Mouse (Mus musculus) forebrain, postnatal 0 days (tissue): Measurements from ENCODE around the gene Ifng. TPM values are rescaled to one million over a fixed set of nuclear protein-coding genes. Genes with fewer than 3 reads are reported as not detected.
A peak's percentile ranks its signal among the peaks of the same experiment; 100 is the strongest.

Experiments used
- ATAC-seq: fragments of 200-750 bp; cut with Nextera tagmentation; 2 replicates; pipeline ENCODE4 v1.8.0; 2017; ENCODE audit warnings: mild to moderate bottlenecking, moderate library complexity
- DNase-seq: peaks from one replicate; pipeline ENCODE4 v3.0.0-alpha.2; 2015
- H3K27ac ChIP-seq: fragments of 300-500 bp; sonication (generic); 2 replicates; pipeline ENCODE4 v1.5.1; 2014; ENCODE audit warnings: low read depth, mild to moderate bottlenecking, antibody characterized with exemption, low read length, moderate library complexity, mixed read lengths
- H3K27me3 ChIP-seq: fragments of 300-500 bp; sonication (generic); 2 replicates; pipeline ENCODE4 v1.6.1; 2014; ENCODE audit warnings: mild to moderate bottlenecking, low read length, mixed read lengths; ENCODE audit not compliant: insufficient read depth
- H3K36me3 ChIP-seq: fragments of 300-500 bp; sonication (generic); 2 replicates; pipeline ENCODE4 v1.6.1; 2014; ENCODE audit warnings: mild to moderate bottlenecking, moderate library complexity; ENCODE audit not compliant: insufficient read depth
- H3K4me1 ChIP-seq: fragments of 300-500 bp; sonication (generic); 2 replicates; pipeline ENCODE4 v1.6.1; 2014; ENCODE audit warnings: antibody characterized with exemption; ENCODE audit not compliant: insufficient read depth
- H3K4me2 ChIP-seq: fragments of 300-500 bp; sonication (generic); 2 replicates; pipeline ENCODE4 v1.6.1; 2014; ENCODE audit warnings: low read depth, mild to moderate bottlenecking, moderate library complexity
- H3K4me3 ChIP-seq: fragments of 300-500 bp; sonication (generic); 2 replicates; pipeline ENCODE4 v1.5.1; 2014; ENCODE audit warnings: low read depth, low read length, mixed read lengths
- H3K9ac ChIP-seq: fragments of 300-500 bp; sonication (generic); 2 replicates; pipeline ENCODE4 v1.6.1; 2014; ENCODE audit warnings: mild to moderate bottlenecking
- H3K9me3 ChIP-seq: fragments of 300-500 bp; sonication (generic); 2 replicates; pipeline ENCODE4 v1.6.1; 2016; ENCODE audit warnings: low read length
- CTCF ChIP-seq: sonication (generic); IDR thresholded peaks from 2 replicates; pipeline ENCODE4 v1.5.1; 2016; ENCODE audit warnings: antibody characterized with exemption, control low read depth, low read depth
- WGBS: fragments of 180-500 bp; shearing (Covaris S2); extraction: QIAGEN DNeasy Blood & Tissue Kit; methylation state at CpG from one replicate; pipeline ENCODE4 v1.1.7; 2014; 5-methylcytosine and 5-hydroxymethylcytosine counted together
- polyA plus RNA-seq: library from polyadenylated mRNA; unstranded; fragments of >200 nt; fragmentation: Nextera tagmentation; extraction: Ambion mirVana; gene quantifications from 2 replicates; pipeline ENCODE4 v1.2.1, GENCODE M21; 2015
- total RNA-seq: library from RNA; depleted of rRNA; stranded (reverse); fragments of >200 nt; gene quantifications from 2 replicates; pipeline ENCODE4 v1.2.3, GENCODE M21; 2014

Gene Ifng
- total and polyA plus RNA-seq, 2 experiments from 2014 or later, result not detected

- Histone ChIP-seq H3K4me1 (no peaks in the 10 kb centered on the region), H3K4me3 (no peak overlapping the region), H3K27me3 (no peaks in the 10 kb centered on the region), H3K9ac (no peak overlapping the region), H3K27ac (no peak overlapping the region), H3K36me3 (no peaks in the 10 kb centered on the region), H3K4me2 (no peak overlapping the region), H3K9me3 (no peaks in the 10 kb centered on the region)
- no peak for TF ChIP-seq CTCF
- 92% methylated on average over 6 of the region's 6 CpGs for WGBS
- DNase-seq (no peak), ATAC-seq (no peak)
Measured at GRCm38 (mm10) chr10:118435501-118435900, 5.3 kb upstream of the Ifng start.

- H3K9ac ChIP-seq, result no peak overlapping the region
- H3K36me3 ChIP-seq, result no peaks in the 10 kb centered on the region
- TF ChIP-seq CTCF, result peak; percentile 50
- no peaks in the 10 kb centered on the region for H3K27me3 ChIP-seq
- no peaks in the 10 kb centered on the region for H3K9me3 ChIP-seq
- H3K4me3 ChIP-seq, result no peak overlapping the region
- DNase-seq, result peak; percentile 40
- no peak overlapping the region for H3K4me2 ChIP-seq
- ATAC-seq, result no peak
- 64% methylated on average over 3 of the region's 3 CpGs for WGBS
- no peaks in the 10 kb centered on the region for H3K4me1 ChIP-seq
- no peak overlapping the region for H3K27ac ChIP-seq
Measured at GRCm38 (mm10) chr10:118441898-118442297, 1.1 kb downstream of the Ifng start.

GRCm38 (mm10) chr10:118442999-118443398, 2.2 kb downstream of the Ifng start:
- no peak overlapping the region for H3K9ac ChIP-seq
- TF ChIP-seq CTCF, result no peak
- no peak overlapping the region for H3K4me3 ChIP-seq
- no peaks in the 10 kb centered on the region for H3K36me3 ChIP-seq
- H3K4me1 ChIP-seq, result no peaks in the 10 kb centered on the region
- no peaks in the 10 kb centered on the region for H3K9me3 ChIP-seq
- H3K27ac ChIP-seq, result no peak overlapping the region
- ATAC-seq (no peak), DNase-seq (no peak)
- 87% methylated on average over 6 of the region's 6 CpGs for WGBS
- no peak overlapping the region for H3K4me2 ChIP-seq
- no peaks in the 10 kb centered on the region for H3K27me3 ChIP-seq

GRCm38 (mm10) chr10:118445021-118445420, 4.2 kb downstream of the Ifng start:
- H3K4me2 ChIP-seq, result no peak overlapping the region
- no peak overlapping the region for H3K27ac ChIP-seq
- no peak overlapping the region for H3K9ac ChIP-seq
- DNase-seq, result no peak
- TF ChIP-seq CTCF, result no peak
- H3K4me3 ChIP-seq, result no peak overlapping the region
- no peaks in the 10 kb centered on the region for H3K4me1 ChIP-seq
- no peaks in the 10 kb centered on the region for H3K9me3 ChIP-seq
- ATAC-seq, result no peak
- no peaks in the 10 kb centered on the region for H3K36me3 ChIP-seq
- no peaks in the 10 kb centered on the region for H3K27me3 ChIP-seq
- WGBS, result 91% methylated on average over 6 of the region's 6 CpGs

GRCm38 (mm10) chr10:118445502-118445901, 4.7 kb downstream of the Ifng start:
- ATAC-seq, result no peak
- 68% methylated on average over 8 of the region's 8 CpGs for WGBS
- no peaks in the 10 kb centered on the region for H3K36me3 ChIP-seq

GRCm38 (mm10) chr10:118445978-118446377, 5.1 kb downstream of the Ifng start:
- Histone ChIP-seq H3K36me3 (no peaks in the 10 kb centered on the region), H3K27me3 (no peaks in the 10 kb centered on the region), H3K9ac (no peak overlapping the region), H3K4me2 (no peak overlapping the region), H3K9me3 (no peaks in the 10 kb centered on the region), H3K4me3 (no peak overlapping the region), H3K4me1 (no peaks in the 10 kb centered on the region), H3K27ac (no peak overlapping the region)
- ATAC-seq, result peak; percentile 45
- no peak for TF ChIP-seq CTCF
- DNase-seq, result peak; percentile 34
- WGBS, result 58% methylated on average over 14 of the region's 14 CpGs

More at GRCm38 (mm10) chr10:118445502-118445901, 4.7 kb downstream of the Ifng start:
- H3K4me2 ChIP-seq, result no peak overlapping the region
- no peaks in the 10 kb centered on the region for H3K9me3 ChIP-seq
- no peak for TF ChIP-seq CTCF
- no peaks in the 10 kb centered on the region for H3K27me3 ChIP-seq
- H3K9ac ChIP-seq, result no peak overlapping the region
- H3K4me3 ChIP-seq, result no peak overlapping the region
- no peak overlapping the region for H3K27ac ChIP-seq
- no peak for DNase-seq
- no peaks in the 10 kb centered on the region for H3K4me1 ChIP-seq

- WGBS, result 86% methylated on average over 2 of the region's 2 CpGs
- DNase-seq (no peak), ATAC-seq (no peak)
- Histone ChIP-seq H3K9me3 (no peaks in the 10 kb centered on the region), H3K36me3 (no peaks in the 10 kb centered on the region), H3K27me3 (no peaks in the 10 kb centered on the region), H3K4me2 (no peak overlapping the region), H3K27ac (no peak overlapping the region), H3K4me3 (no peak overlapping the region), H3K4me1 (no peaks in the 10 kb centered on the region), H3K9ac (no peak overlapping the region)
- TF ChIP-seq CTCF, result no peak
Measured at GRCm38 (mm10) chr10:118451747-118452146, 10.9 kb downstream of the Ifng start.

GRCm38 (mm10) chr10:118458729-118459128, 17.9 kb downstream of the Ifng start:
- DNase-seq, result no peak
- Histone ChIP-seq H3K4me3 (no peak overlapping the region), H3K9me3 (no peaks in the 10 kb centered on the region), H3K9ac (no peak overlapping the region), H3K27me3 (no peaks in the 10 kb centered on the region), H3K36me3 (no peaks in the 10 kb centered on the region), H3K4me1 (no peaks in the 10 kb centered on the region), H3K27ac (no peak overlapping the region), H3K4me2 (no peak overlapping the region)
- no peak for TF ChIP-seq CTCF
- no peak for ATAC-seq
- WGBS, result 84% methylated on average over 4 of the region's 4 CpGs
